Mouse (Mus musculus): ENCODE data around the gene Prr7. TPM values are rescaled to one million over a fixed set of nuclear protein-coding genes. Genes with fewer than 3 reads are reported as not detected.

Prr7 gene
- 4.6 and 5.1 TPM in 2 replicates for polyA plus RNA-seq (2015; fragmentation: Nextera tagmentation; extraction: Ambion mirVana)

GRCm38 (mm10) chr13:55464027-55464884, at the start of gene Prr7:
TSS of gene Prr7 (plus strand) at chr13:55464267.
- WGBS, result under 1% methylated on average over 73 of the region's 84 CpGs
- peaks cover 60% of the 10 kb centered on the region for H3K4me1 ChIP-seq (replicated peaks)

GRCm38 (mm10) chr13:55414743-55415380, 49.2 kb upstream of the Prr7 start, which contains the start of gene Pfn3:
TSS of gene Pfn3 (minus strand) at chr13:55415232.
- H3K9ac ChIP-seq, result peak within 1 kb of the TSS; percentile 54
- WGBS, result 6% methylated on average over 41 of the region's 41 CpGs
- peak; percentile 79 for ATAC-seq (ENCODE audit: low FRiP score, low read depth)
- H3K4me1 ChIP-seq (replicated peaks), result peaks cover 10% of the 10 kb centered on the region
- H3K36me3 ChIP-seq, result no peaks in the 10 kb centered on the region
- peak within 1 kb of the TSS; percentile 42 for H3K4me3 ChIP-seq
- peaks cover 21% of the 10 kb centered on the region for H3K27me3 ChIP-seq
- peak within 1 kb of the TSS; percentile 77 for H3K4me2 ChIP-seq
- H3K27ac ChIP-seq (replicated peaks), result peak within 1 kb of the TSS; percentile 6; the same call in 1 of the 2 replicates
- no peaks in the 10 kb centered on the region for H3K9me3 ChIP-seq

More at GRCm38 (mm10) chr13:55464027-55464884, at the start of gene Prr7:
- no peaks in the 10 kb centered on the region for H3K27me3 ChIP-seq
- H3K4me3 ChIP-seq, result peak within 1 kb of the TSS; percentile 91
- H3K4me2 ChIP-seq, result peak within 1 kb of the TSS; percentile 81
- H3K36me3 ChIP-seq, result peaks cover 7% of the 10 kb centered on the region; the same call in 1 of the 2 replicates
- H3K27ac ChIP-seq (replicated peaks), result peak within 1 kb of the TSS; percentile 99
- peak; percentile 81 for ATAC-seq (ENCODE audit: low FRiP score, low read depth)
- H3K9me3 ChIP-seq, result no peaks in the 10 kb centered on the region
- peak within 1 kb of the TSS; percentile 96 for H3K9ac ChIP-seq

GRCm38 (mm10) chr13:55418004-55418403, 46.1 kb upstream of the Prr7 start:
- Histone ChIP-seq H3K9ac (no peak overlapping the region), H3K4me3 (0 out of 2 replicates have a peak overlapping the region, but pooled peaks have one; percentile 2), H3K27me3 (peaks cover 51% of the 10 kb centered on the region), H3K4me1 (replicated peaks) (peaks cover 24% of the 10 kb centered on the region), H3K9me3 (no peaks in the 10 kb centered on the region), H3K4me2 (peak overlapping the region; percentile 29), H3K27ac (replicated peaks) (no peak overlapping the region), H3K36me3 (no peaks in the 10 kb centered on the region)
- ATAC-seq (ENCODE audit: low FRiP score, low read depth), result peak; percentile 50; the same call in 1 of the 2 replicates
- WGBS, result 7% methylated on average over 12 of the region's 12 CpGs

GRCm38 (mm10) chr13:55419142-55419541, 44.9 kb upstream of the Prr7 start:
- 87% methylated on average over 5 of the region's 5 CpGs for WGBS
- peaks cover 45% of the 10 kb centered on the region for H3K27me3 ChIP-seq
- no peak for ATAC-seq (ENCODE audit: low FRiP score, low read depth)
- H3K4me3 ChIP-seq, result no peak overlapping the region
- no peak overlapping the region for H3K4me2 ChIP-seq
- peaks cover 24% of the 10 kb centered on the region for H3K4me1 ChIP-seq (replicated peaks)
- H3K36me3 ChIP-seq, result no peaks in the 10 kb centered on the region
- no peaks in the 10 kb centered on the region for H3K9me3 ChIP-seq
- no peak overlapping the region for H3K9ac ChIP-seq
- H3K27ac ChIP-seq (replicated peaks), result no peak overlapping the region

GRCm38 (mm10) chr13:55420018-55420932, 43.8 kb upstream of the Prr7 start:
- 32% methylated on average over 51 of the region's 51 CpGs for WGBS
- peak; percentile 9; the same call in 1 of the 2 replicates for ATAC-seq (ENCODE audit: low FRiP score, low read depth)
- Histone ChIP-seq H3K9me3 (no peaks in the 10 kb centered on the region), H3K4me2 (no peak overlapping the region; the same call in 1 of the 2 replicates), H3K27ac (replicated peaks) (no peak overlapping the region), H3K36me3 (no peaks in the 10 kb centered on the region), H3K4me3 (no peak overlapping the region), H3K4me1 (replicated peaks) (peaks cover 17% of the 10 kb centered on the region), H3K9ac (no peak overlapping the region), H3K27me3 (peaks cover 43% of the 10 kb centered on the region)

GRCm38 (mm10) chr13:55420933-55421800, 42.9 kb upstream of the Prr7 start:
- Histone ChIP-seq H3K36me3 (no peaks in the 10 kb centered on the region), H3K4me3 (peak overlapping the region; percentile 20), H3K4me2 (peak overlapping the region; percentile 49), H3K27me3 (peaks cover 43% of the 10 kb centered on the region), H3K9me3 (no peaks in the 10 kb centered on the region), H3K27ac (replicated peaks) (no peak overlapping the region), H3K9ac (no peak overlapping the region), H3K4me1 (replicated peaks) (peaks cover 17% of the 10 kb centered on the region)
- ATAC-seq (ENCODE audit: low FRiP score, low read depth), result peak; percentile 83
- 16% methylated on average over 35 of the region's 35 CpGs for WGBS

- no peak within 1 kb of the TSS for H3K4me3 ChIP-seq
- H3K4me2 ChIP-seq, result no peak within 1 kb of the TSS
- H3K9me3 ChIP-seq, result no peaks in the 10 kb centered on the region
- no peaks in the 10 kb centered on the region for H3K36me3 ChIP-seq
- H3K27me3 ChIP-seq, result peaks cover 12% of the 10 kb centered on the region
- no peak within 1 kb of the TSS for H3K9ac ChIP-seq
- WGBS, result 91% methylated on average over 10 of the region's 10 CpGs
- ATAC-seq (ENCODE audit: low FRiP score, low read depth), result no peak
- no peak within 1 kb of the TSS for H3K27ac ChIP-seq (replicated peaks)
- peaks cover under 1% of the 10 kb centered on the region; the same call in 1 of the 2 replicates for H3K4me1 ChIP-seq (replicated peaks)
Measured at GRCm38 (mm10) chr13:55426613-55427012, 37.5 kb upstream of the Prr7 start, which contains the start of gene F12. TSS of gene F12 (minus strand) at chr13:55426793.

- Histone ChIP-seq H3K4me1 (replicated peaks) (no peaks in the 10 kb centered on the region), H3K4me3 (no peak overlapping the region), H3K4me2 (no peak overlapping the region), H3K9me3 (no peaks in the 10 kb centered on the region), H3K27ac (replicated peaks) (no peak overlapping the region), H3K36me3 (no peaks in the 10 kb centered on the region), H3K27me3 (no peaks in the 10 kb centered on the region), H3K9ac (no peak overlapping the region)
- WGBS, result 75% methylated on average over 12 of the region's 12 CpGs
- ATAC-seq (ENCODE audit: low FRiP score, low read depth), result no peak
Measured at GRCm38 (mm10) chr13:55429226-55429888, 34.7 kb upstream of the Prr7 start.

- H3K4me1 ChIP-seq (replicated peaks), result no peaks in the 10 kb centered on the region
- H3K27ac ChIP-seq (replicated peaks), result no peak overlapping the region
- H3K36me3 ChIP-seq, result no peaks in the 10 kb centered on the region
- H3K27me3 ChIP-seq, result no peaks in the 10 kb centered on the region
- H3K9ac ChIP-seq, result no peak overlapping the region
- H3K4me2 ChIP-seq, result no peak overlapping the region
- H3K9me3 ChIP-seq, result no peaks in the 10 kb centered on the region
- WGBS, result 86% methylated on average over 2 of the region's 2 CpGs
- no peak overlapping the region for H3K4me3 ChIP-seq
- no peak for ATAC-seq (ENCODE audit: low FRiP score, low read depth)
Measured at GRCm38 (mm10) chr13:55430566-55430965, 33.5 kb upstream of the Prr7 start.

- Histone ChIP-seq H3K9me3 (no peaks in the 10 kb centered on the region), H3K4me3 (no peak overlapping the region), H3K4me2 (no peak overlapping the region), H3K9ac (no peak overlapping the region), H3K27ac (replicated peaks) (no peak overlapping the region), H3K4me1 (replicated peaks) (no peaks in the 10 kb centered on the region), H3K36me3 (no peaks in the 10 kb centered on the region), H3K27me3 (no peaks in the 10 kb centered on the region)
- no peak for ATAC-seq (ENCODE audit: low FRiP score, low read depth)
- WGBS, result 74% methylated on average over 10 of the region's 10 CpGs
Measured at GRCm38 (mm10) chr13:55431889-55432685, 32.0 kb upstream of the Prr7 start.

Data from hindbrain, embryonic 15.5 days (tissue).